Mouse (Mus musculus) liver, embryonic 14.5 days (tissue): ENCODE measurements around the gene Speg. TPM values are rescaled to one million over a fixed set of nuclear protein-coding genes. Genes with fewer than 3 reads are reported as not detected.

ENCODE experiments used
- ATAC-seq: fragments of 200-750 bp; cut with Nextera tagmentation; 2 replicates; pipeline ENCODE4 v1.8.0; 2017; ENCODE audit warnings: moderate number of reproducible peaks, mild to moderate bottlenecking, moderate library complexity; ENCODE audit not compliant: insufficient read depth
- DNase-seq, 3 experiments: peaks; one replicate each; pipeline ENCODE4 v3.0.0-alpha.2; 2012 to 2013; ENCODE audit warnings: low read depth in 3 of 3, low spot score in 3 of 3
- H3K27ac ChIP-seq: fragments of 300-500 bp; sonication (generic); 2 replicates; pipeline ENCODE4 v1.5.1; 2014; ENCODE audit warnings: moderate library complexity, mild to moderate bottlenecking, control low read depth, inconsistent platforms
- H3K27me3 ChIP-seq: fragments of 300-500 bp; sonication (generic); 2 replicates; pipeline ENCODE4 v1.6.1; 2014; ENCODE audit warnings: mild to moderate bottlenecking, low read length, moderate library complexity; ENCODE audit not compliant: control insufficient read depth, insufficient read depth
- H3K36me3 ChIP-seq: fragments of 300-500 bp; sonication (generic); replicated peaks from 2 replicates; pipeline ENCODE4 v1.6.1; 2014; ENCODE audit warnings: low read depth; ENCODE audit not compliant: control insufficient read depth, insufficient read depth
- H3K4me1 ChIP-seq, 2 experiments: fragments of 200-500 bp in 1 of 2; fragments of 300-500 bp in 1 of 2; sonication (generic) in 1 of 2; replicated peaks; 2 replicates each; pipeline ENCODE4 v1.6.1; 2012 to 2014; ENCODE audit warnings: antibody characterized with exemption in 1 of 2, inconsistent platforms in 1 of 2, low read length in 1 of 2; ENCODE audit not compliant: control insufficient read depth in 2 of 2, insufficient read depth in 2 of 2
- H3K4me2 ChIP-seq: fragments of 300-500 bp; sonication (generic); 2 replicates; pipeline ENCODE4 v1.6.1; 2014; ENCODE audit warnings: low read depth, mild to moderate bottlenecking, control low read depth, moderate library complexity
- H3K4me3 ChIP-seq, 2 experiments: fragments of 200-500 bp in 1 of 2; fragments of 300-500 bp in 1 of 2; sonication (generic) in 1 of 2; 2 replicates each; pipeline ENCODE4 v1.5.1; 2012 to 2014; ENCODE audit warnings: low read depth in 2 of 2, low read length in 2 of 2, mild to moderate bottlenecking in 2 of 2, control low read depth in 1 of 2, inconsistent platforms in 1 of 2, moderate library complexity in 1 of 2; ENCODE audit not compliant: insufficient read depth in 1 of 2
- H3K9ac ChIP-seq: fragments of 300-500 bp; sonication (generic); replicated peaks from 2 replicates; pipeline ENCODE4 v1.6.1; 2014; ENCODE audit warnings: mild to moderate bottlenecking, control low read depth, moderate library complexity
- H3K9me3 ChIP-seq: fragments of 300-500 bp; sonication (generic); 2 replicates; pipeline ENCODE4 v1.6.1; 2016; ENCODE audit warnings: low read length, mixed read lengths; ENCODE audit not compliant: control insufficient read depth
- CTCF ChIP-seq: IDR thresholded peaks from 2 replicates; pipeline ENCODE4 v1.5.1; 2016; ENCODE audit warnings: antibody characterized with exemption, low read depth, control low read depth
- EP300 ChIP-seq: IDR thresholded peaks from 2 replicates; pipeline ENCODE4 v1.6.1; 2016; ENCODE audit warnings: antibody characterized with exemption, low read depth
- WGBS: fragments of 180-500 bp; shearing (Covaris S2); extraction: QIAGEN DNeasy Blood & Tissue Kit; methylation state at CpG from one replicate; pipeline ENCODE4 v1.1.7; 2014; ENCODE audit not compliant: insufficient replicate concordance; 5-methylcytosine and 5-hydroxymethylcytosine counted together
- polyA plus RNA-seq, 2 experiments: library from polyadenylated mRNA; depleted of rRNA in 1 of 2; stranded (reverse) in 1 of 2; unstranded in 1 of 2; fragments of >200 nt; fragmentation: Nextera tagmentation in 1 of 2; extraction: Ambion mirVana in 1 of 2; gene quantifications; 2 replicates each; pipeline versions ENCODE4 v1.2.1 to v1.2.3; 2012 to 2014

Speg gene
- polyA plus RNA-seq, 2 experiments = 8.4 to 8.5 TPM

GRCm38 (mm10) chr1:75442811-75443210 lies 67.7 kb downstream of the Speg start:
- H3K27me3 ChIP-seq = peaks cover 8% of the 10 kb centered on the region
- no peaks in the 10 kb centered on the region for H3K36me3 ChIP-seq
- no peak overlapping the region for H3K4me3 ChIP-seq
- H3K4me1 ChIP-seq = peaks cover 21 to 23% of the 10 kb centered on the region in 2 experiments
- no peak overlapping the region for H3K4me2 ChIP-seq
- no peak for DNase-seq
- H3K27ac ChIP-seq = no peak overlapping the region
- H3K9me3 ChIP-seq = no peaks in the 10 kb centered on the region
- TF ChIP-seq CTCF (no peak), EP300 (no peak)
- H3K9ac ChIP-seq = no peak overlapping the region
- WGBS = 65% methylated on average over 8 of the region's 8 CpGs
- ATAC-seq = no peak

DNA sequence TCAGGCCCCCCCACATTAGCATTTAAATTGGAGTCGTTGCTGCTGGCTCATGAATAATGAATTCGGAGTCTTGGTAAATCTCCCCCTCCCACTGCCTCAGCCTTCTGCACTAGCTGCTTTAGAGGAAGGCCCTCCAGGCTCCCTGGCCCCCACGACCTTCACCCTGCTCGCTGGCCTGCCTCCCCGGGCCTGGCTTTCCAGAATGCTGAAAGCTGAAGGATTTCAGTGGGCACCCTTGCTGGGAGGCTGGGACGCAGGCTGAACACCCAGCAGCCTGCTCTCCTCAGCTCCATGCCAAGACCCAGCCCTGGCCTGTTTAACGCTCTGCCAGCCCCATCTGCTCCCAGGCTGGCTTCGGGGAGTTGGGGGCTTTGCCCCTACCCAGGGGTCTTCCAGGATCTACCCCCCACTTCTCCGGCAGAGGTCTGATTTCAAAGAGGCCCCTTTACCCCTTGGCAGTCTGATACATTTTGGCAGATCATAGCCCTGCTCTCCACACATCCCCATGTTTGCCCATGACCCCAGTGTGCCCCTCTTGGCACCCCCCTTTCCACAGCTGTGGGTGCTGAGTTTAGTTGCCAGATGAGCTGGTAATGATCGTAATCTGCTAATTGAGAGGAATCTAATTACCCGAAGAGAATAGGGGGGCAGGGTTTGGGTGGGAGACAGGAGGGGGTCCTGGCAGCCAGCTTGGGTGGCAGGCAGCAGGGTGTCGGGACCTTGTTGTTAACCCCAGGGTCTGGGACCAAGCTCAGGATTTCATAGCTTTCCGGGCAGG lies 68.3 kb downstream of the Speg start:
- DNase-seq (no peak), ATAC-seq (no peak)
- no peak overlapping the region for H3K27ac ChIP-seq
- no peak overlapping the region for H3K9ac ChIP-seq
- no peak overlapping the region for H3K4me3 ChIP-seq
- no peak for TF ChIP-seq CTCF
- no peak for TF ChIP-seq EP300
- H3K4me1 ChIP-seq = peaks cover 23 to 25% of the 10 kb centered on the region in 2 experiments
- H3K9me3 ChIP-seq = no peaks in the 10 kb centered on the region
- H3K36me3 ChIP-seq = no peaks in the 10 kb centered on the region
- peaks cover 14% of the 10 kb centered on the region for H3K27me3 ChIP-seq
- H3K4me2 ChIP-seq = no peak overlapping the region
- WGBS = 55% methylated on average over 13 of the region's 13 CpGs

GRCm38 (mm10) chr1:75444208-75444607 lies 69.1 kb downstream of the Speg start:
- H3K9me3 ChIP-seq = no peaks in the 10 kb centered on the region
- no peaks in the 10 kb centered on the region for H3K36me3 ChIP-seq
- DNase-seq (no peak), ATAC-seq (no peak)
- WGBS = 60% methylated on average over 3 of the region's 3 CpGs
- no peak overlapping the region for H3K9ac ChIP-seq
- H3K4me2 ChIP-seq = peak overlapping the region; percentile 58; the same call in 1 of the 2 replicates
- H3K4me1 ChIP-seq = peaks cover 23 to 28% of the 10 kb centered on the region in 2 experiments
- no peak for TF ChIP-seq CTCF
- no peak for TF ChIP-seq EP300
- H3K4me3 ChIP-seq = no peak overlapping the region
- H3K27ac ChIP-seq = no peak overlapping the region
- peaks cover 22% of the 10 kb centered on the region for H3K27me3 ChIP-seq

- peak overlapping the region; percentile 58 for H3K4me2 ChIP-seq
- peaks cover 32% of the 10 kb centered on the region for H3K27me3 ChIP-seq
- ATAC-seq = peak; percentile 61
- H3K4me3 ChIP-seq = no peak overlapping the region
- DNase-seq = peak in 1 of 3 experiments; percentile 20
- no peaks in the 10 kb centered on the region for H3K36me3 ChIP-seq
- no peaks in the 10 kb centered on the region for H3K9me3 ChIP-seq
- no peak overlapping the region for H3K9ac ChIP-seq
- WGBS = 11% methylated on average over 9 of the region's 9 CpGs
- TF ChIP-seq CTCF (no peak), EP300 (no peak)
- peaks cover 23 to 36% of the 10 kb centered on the region in 2 experiments for H3K4me1 ChIP-seq
- H3K27ac ChIP-seq = no peak overlapping the region
These were observed 70.1 kb downstream of the Speg start for GRCm38 (mm10) chr1:75445141-75445701.

GRCm38 (mm10) chr1:75445751-75446611 lies 70.9 kb downstream of the Speg start:
- no peak overlapping the region; the same call in 1 of the 2 replicates for H3K27ac ChIP-seq
- no peaks in the 10 kb centered on the region for H3K9me3 ChIP-seq
- peak; percentile 54 to 63 (median 60) for DNase-seq
- H3K4me3 ChIP-seq = no peak overlapping the region
- peaks cover 39% of the 10 kb centered on the region for H3K27me3 ChIP-seq
- TF ChIP-seq CTCF = peak; percentile 97
- no peak for TF ChIP-seq EP300
- H3K4me2 ChIP-seq = peak overlapping the region; percentile 58
- WGBS = under 1% methylated on average over 22 of the region's 22 CpGs
- no peak overlapping the region for H3K9ac ChIP-seq
- peaks cover 28 to 36% of the 10 kb centered on the region in 2 experiments for H3K4me1 ChIP-seq
- no peaks in the 10 kb centered on the region for H3K36me3 ChIP-seq
- ATAC-seq = peak; percentile 72
